Mouse (Mus musculus) olfactory bulb, adult 2 months (tissue): ENCODE data around the gene Pkm. TPM values are rescaled to one million over a fixed set of nuclear protein-coding genes. Genes with fewer than 3 reads are reported as not detected.
A peak's percentile ranks its signal among the peaks of the same experiment; 100 is the strongest.

Source experiments
- H3K27ac ChIP-seq: fragments of 200-500 bp; 2 replicates; pipeline ENCODE4 v1.5.1; 2012; ENCODE audit warnings: low read depth, low read length; ENCODE audit not compliant: insufficient read depth
- H3K4me1 ChIP-seq: fragments of 200-500 bp; 2 replicates; pipeline ENCODE4 v1.6.1; 2012; ENCODE audit warnings: low read length; ENCODE audit not compliant: control insufficient read depth, insufficient read depth
- H3K4me3 ChIP-seq: fragments of 200-500 bp; 2 replicates; pipeline ENCODE4 v1.5.1; 2012; ENCODE audit warnings: mild to moderate bottlenecking, low read depth, low read length, moderate library complexity; ENCODE audit not compliant: insufficient read depth
- CTCF ChIP-seq: fragments of 200-500 bp; IDR thresholded peaks from 2 replicates; pipeline ENCODE4 v1.5.1; 2012; ENCODE audit warnings: low read depth, mild to moderate bottlenecking, low read length, moderate library complexity; ENCODE audit not compliant: insufficient read depth
- POLR2A ChIP-seq: fragments of 200-500 bp; IDR thresholded peaks from 2 replicates; pipeline ENCODE4 v1.6.1; 2012; ENCODE audit warnings: mild to moderate bottlenecking, low read depth, low read length, moderate library complexity; ENCODE audit not compliant: insufficient read depth
- WGBS: fragments of 180-500 bp; shearing (Covaris S2); methylation state at CpG from one replicate; pipeline ENCODE4 v1.1.7; 2018; 5-methylcytosine and 5-hydroxymethylcytosine counted together
- polyA plus RNA-seq: library from polyadenylated mRNA; stranded (reverse); fragments of >200 nt; gene quantifications from 2 replicates; pipeline ENCODE4 v1.2.4, GENCODE M21; 2012; ENCODE audit warnings: low replicate concordance; ENCODE audit not compliant: missing spikeins, insufficient read depth, insufficient read length

Pkm gene
- polyA plus RNA-seq, 1 experiment = 209 TPM

DNA sequence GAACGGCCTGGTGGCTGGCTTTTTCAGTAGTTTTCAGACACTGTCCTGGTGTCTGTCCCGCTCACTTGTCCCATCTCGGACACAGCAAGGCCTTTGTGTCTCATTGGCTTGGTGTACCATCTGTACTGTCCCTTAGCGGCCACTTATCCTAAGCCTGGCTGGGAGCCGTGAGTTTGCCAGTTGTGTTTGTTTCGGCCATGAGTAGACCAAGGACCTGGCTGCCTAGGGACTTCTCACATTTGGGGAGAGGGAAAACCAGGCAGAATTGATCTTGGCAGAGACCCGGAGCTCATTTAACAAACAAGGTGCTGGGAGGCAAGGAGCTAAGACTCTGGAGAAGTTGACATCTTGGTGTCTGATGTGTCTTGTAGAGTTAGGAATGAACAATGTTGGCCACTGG lies 7.1 kb downstream of the Pkm start:
- 82% methylated on average over 7 of the region's 7 CpGs for WGBS
- Histone ChIP-seq H3K4me1 (peaks cover 32% of the 10 kb centered on the region), H3K27ac (no peak overlapping the region), H3K4me3 (no peak overlapping the region)
- no peak for TF ChIP-seq CTCF
- no peak for TF ChIP-seq POLR2A

DNA sequence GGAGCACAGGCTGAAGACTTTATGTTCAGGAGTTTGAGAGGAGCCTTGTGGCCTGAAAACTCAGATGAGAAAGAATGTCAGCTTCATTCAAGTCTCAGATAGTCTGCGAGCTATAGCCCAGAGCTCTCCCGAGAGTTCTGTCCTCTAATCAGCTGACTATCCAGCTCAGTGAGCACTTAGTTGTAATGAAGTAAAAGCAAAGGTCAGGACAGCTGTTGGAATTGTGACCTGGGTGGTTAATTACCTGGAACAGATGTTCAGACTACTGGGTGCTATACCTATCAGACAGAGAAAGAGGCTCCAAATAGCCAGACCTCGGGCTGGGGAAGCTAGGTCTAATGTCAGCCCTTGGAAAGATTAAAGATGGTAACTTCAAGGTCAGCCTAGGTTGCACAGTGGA lies 7.8 kb downstream of the Pkm start:
- Histone ChIP-seq H3K4me3 (no peak overlapping the region), H3K4me1 (peaks cover 32% of the 10 kb centered on the region), H3K27ac (no peak overlapping the region)
- TF ChIP-seq CTCF = no peak
- TF ChIP-seq POLR2A = no peak
- 73% methylated on average over 3 of the region's 3 CpGs for WGBS

DNA sequence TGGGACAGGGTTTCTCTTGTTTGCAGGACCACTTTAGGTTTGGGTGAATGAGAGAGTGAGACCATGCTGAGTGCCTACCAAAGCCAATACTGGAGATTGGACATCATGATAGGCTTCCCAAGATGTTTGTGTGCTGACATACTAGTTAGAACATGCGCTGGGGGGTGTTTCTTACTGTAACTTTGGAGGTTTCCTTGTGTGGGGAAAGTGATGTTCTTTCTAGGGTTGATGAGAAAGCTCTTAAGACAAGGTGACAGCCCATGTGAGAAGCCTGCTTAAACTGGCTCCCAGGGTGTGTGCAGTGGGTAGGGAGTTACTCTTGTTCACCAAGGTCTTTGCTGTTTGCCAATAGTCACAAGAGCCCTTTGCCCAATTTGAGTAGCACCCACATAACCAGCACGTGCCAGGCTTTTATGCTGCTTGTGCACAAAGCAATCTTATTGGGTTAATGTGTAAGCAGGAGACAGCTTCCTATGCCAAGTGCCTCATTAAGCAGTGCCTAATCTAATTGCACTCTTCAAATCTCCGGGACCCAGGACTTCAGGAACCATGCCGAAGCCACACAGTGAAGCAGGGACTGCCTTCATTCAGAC lies 8.6 kb downstream of the Pkm start:
- Histone ChIP-seq H3K27ac (no peak overlapping the region), H3K4me1 (peaks cover 29% of the 10 kb centered on the region), H3K4me3 (no peak overlapping the region)
- 27% methylated on average over 4 of the region's 4 CpGs for WGBS
- no peak for TF ChIP-seq CTCF
- no peak for TF ChIP-seq POLR2A

DNA sequence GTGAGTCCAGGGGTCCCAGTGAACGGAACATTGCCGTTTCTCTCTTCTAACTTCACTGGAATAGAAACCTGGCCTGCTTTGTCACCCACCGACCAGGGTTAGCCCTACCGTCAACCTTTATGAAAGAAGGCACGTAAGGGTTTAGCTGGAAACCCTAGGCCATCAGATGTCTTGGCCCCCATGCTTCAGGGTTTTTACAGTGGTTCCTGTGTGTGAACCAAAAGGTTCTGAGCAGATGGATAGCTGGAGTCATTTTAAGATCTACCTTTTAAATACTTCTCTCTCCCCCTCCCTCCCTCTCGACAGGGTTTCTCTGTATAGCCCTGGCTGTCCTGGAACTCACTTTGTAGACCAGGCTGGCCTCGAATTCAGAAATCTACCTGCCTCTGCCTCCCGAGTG lies 9.8 kb downstream of the Pkm start:
- no peak overlapping the region for H3K27ac ChIP-seq

DNA sequence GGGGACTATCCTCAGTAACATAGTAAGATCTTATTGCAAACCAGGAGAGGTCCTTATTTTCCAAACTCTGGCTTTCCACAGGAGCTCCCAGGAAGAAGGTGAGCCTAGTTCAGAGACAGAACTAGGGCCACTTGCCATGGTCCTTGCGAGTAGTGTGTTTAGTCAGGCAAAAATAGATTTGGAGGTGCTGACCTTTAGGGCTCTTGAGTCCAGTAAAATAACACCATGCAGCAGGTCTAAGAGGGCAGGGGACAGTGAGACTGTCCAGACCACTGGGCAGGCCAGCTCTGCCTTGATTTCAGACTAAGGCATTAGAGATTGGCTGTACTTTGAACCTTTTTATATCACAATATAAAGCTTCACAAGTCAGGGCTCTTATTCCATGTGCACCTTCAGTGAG lies 10.6 kb downstream of the Pkm start:
- no peak for TF ChIP-seq POLR2A
- no peak for TF ChIP-seq CTCF
- 86% methylated on average over 1 of the region's 1 CpGs for WGBS
- Histone ChIP-seq H3K27ac (no peak overlapping the region), H3K4me1 (peaks cover 16% of the 10 kb centered on the region), H3K4me3 (no peak overlapping the region)

More for the DNA sequence above, 9.8 kb downstream of the Pkm start:
- Histone ChIP-seq H3K4me3 (no peak overlapping the region), H3K4me1 (peaks cover 23% of the 10 kb centered on the region)
- 92% methylated on average over 8 of the region's 8 CpGs for WGBS
- TF ChIP-seq POLR2A = no peak
- TF ChIP-seq CTCF = no peak

DNA sequence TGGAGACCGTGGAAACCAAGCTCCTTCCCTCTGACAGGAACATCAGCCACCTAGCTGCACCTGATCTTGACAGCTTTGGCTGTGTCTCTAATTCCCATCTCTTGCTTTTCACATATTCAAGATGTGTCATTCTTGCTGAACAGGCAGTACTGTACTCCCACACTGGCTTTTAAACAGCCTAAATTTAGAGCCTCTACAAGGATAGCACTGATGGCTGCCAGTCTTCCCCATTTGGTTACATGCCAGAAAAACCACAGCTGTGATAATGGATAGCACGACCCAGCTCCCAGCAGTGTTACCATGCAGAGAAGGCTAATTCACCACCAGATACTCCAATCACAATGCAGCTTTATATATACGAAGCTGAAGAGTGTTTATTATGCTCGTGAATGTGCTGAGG lies 11.1 kb downstream of the Pkm start:
- 48% methylated on average over 4 of the region's 4 CpGs for WGBS
- no peak overlapping the region for H3K27ac ChIP-seq
- H3K4me1 ChIP-seq = peaks cover 20% of the 10 kb centered on the region
- TF ChIP-seq POLR2A = no peak
- H3K4me3 ChIP-seq = no peak overlapping the region

DNA sequence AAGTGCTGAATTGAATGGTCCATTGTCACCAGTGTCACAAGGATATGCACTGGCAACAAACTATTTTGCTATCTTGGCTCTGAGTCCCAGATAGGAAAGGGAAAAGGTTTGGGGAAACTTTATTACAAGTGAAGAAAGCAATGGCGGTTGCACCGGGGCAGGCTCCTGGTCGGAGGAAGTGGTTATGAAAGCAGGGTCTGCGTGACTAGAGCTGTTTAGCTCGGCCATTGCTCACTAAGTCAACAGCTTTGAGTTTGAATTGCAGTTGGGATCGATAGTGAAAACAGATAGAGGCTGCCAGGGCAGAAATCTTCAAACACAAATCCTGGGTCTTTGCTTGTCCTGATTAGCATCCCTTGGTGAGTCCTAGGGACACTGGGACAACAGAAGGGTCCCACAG lies 11.7 kb downstream of the Pkm start:
- Histone ChIP-seq H3K4me1 (peaks cover 19% of the 10 kb centered on the region), H3K27ac (0 out of 2 replicates have a peak overlapping the region, but pooled peaks have one; percentile 17), H3K4me3 (no peak overlapping the region)
- 81% methylated on average over 6 of the region's 6 CpGs for WGBS
- no peak for TF ChIP-seq CTCF
- no peak for TF ChIP-seq POLR2A

DNA sequence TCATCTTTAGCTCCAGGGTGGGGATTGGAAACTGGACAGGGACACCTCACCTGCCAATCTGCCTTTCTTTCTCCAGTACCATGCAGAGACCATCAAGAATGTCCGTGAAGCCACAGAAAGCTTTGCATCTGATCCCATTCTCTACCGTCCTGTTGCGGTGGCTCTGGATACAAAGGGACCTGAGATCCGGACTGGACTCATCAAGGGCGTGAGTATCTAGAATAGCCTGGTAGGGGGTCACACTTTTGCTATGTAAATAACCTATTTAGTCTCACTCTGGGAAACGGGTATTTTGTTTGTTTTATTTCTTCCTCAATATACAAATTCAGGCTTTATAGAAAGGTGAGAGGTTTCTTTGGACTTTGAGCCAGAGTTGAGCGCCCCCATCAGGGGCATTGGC lies 12.3 kb downstream of the Pkm start:
- TF ChIP-seq CTCF (no peak), POLR2A (no peak)
- WGBS = 78% methylated on average over 7 of the region's 7 CpGs
- H3K4me1 ChIP-seq = peaks cover 16% of the 10 kb centered on the region
- H3K4me3 ChIP-seq = no peak overlapping the region
- no peak overlapping the region for H3K27ac ChIP-seq

DNA sequence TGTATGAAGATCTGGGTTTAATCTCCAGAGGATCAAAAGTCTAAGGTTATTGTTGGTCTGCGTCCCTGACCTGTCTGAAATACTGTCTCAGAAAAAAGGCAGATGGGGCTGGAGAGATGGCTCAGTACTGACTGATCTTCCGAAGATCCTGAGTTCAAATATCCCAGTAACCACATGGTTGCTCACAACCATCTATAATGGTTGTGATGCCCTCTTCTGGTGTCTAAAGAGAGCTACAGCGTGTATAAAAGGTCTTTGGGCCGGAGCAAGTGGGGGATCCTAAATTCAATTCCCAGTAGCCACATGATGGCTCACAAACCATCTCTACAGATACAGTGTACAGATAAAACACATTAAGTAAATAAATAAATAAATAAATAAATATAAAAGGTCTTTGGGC lies 13.0 kb downstream of the Pkm start:
- peaks cover 16% of the 10 kb centered on the region for H3K4me1 ChIP-seq
- no peak overlapping the region for H3K27ac ChIP-seq
- WGBS = 69% methylated on average over 4 of the region's 4 CpGs
- no peak overlapping the region for H3K4me3 ChIP-seq
- TF ChIP-seq POLR2A (no peak), CTCF (no peak)

DNA sequence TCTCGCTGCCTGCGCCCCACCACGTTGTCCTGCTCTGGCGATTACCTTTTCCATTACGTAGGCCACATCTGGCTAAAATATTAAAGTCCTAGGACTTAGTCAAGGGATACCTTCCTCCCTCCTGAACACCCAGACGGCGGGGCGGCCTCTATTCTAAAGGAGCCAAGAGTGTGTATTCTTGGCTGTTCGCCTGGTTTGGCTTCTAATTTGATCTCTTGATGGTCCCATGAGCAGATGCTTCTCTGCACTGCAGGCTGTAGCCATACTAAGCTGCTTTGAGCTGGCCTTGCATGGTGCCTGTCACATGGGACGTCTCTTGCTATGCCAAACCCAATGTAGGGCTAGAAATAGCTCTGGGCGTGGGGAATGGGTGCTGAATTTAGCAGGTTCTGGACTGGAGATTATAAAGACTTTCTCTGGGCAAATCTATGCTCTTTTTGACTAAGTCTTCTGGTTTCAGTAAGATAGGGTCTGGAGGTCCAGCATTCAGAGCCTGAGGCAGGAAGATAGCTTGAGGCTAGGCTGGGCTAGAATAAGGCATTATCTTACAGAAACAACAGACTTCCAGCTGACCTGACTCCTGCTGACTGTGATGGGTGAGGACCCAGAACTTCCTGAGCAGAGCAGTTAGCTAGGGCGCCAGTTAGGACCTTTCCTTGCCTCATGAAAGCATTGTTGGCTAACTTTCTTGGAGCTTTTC lies 16.2 kb downstream of the Pkm start:
- TF ChIP-seq POLR2A (no peak), CTCF (no peak)
- Histone ChIP-seq H3K4me1 (peaks cover 13% of the 10 kb centered on the region), H3K27ac (no peak overlapping the region), H3K4me3 (no peak overlapping the region)
- 69% methylated on average over 12 of the region's 12 CpGs for WGBS

DNA sequence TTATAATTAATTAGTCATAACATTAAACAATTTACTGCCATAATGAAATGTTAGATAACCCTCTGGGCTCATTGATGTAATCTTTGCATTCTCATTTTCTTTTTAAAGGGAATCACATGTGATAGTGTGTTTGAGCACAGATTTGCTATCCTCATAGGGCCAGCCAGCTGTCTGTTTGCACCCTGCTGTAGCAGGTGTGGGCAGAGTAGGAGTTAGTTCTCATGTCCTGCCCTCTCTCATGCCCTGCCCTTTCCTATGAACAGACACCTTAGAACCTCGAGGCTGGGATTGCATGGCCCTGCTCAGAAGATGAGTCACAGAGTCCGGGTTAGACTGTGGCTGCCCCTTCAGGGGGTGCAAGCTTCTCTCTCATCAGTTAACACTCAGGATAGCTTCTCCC lies 17.3 kb downstream of the Pkm start:
- TF ChIP-seq CTCF (no peak), POLR2A (no peak)
- WGBS = 28% methylated on average over 2 of the region's 2 CpGs
- no peak overlapping the region for H3K4me3 ChIP-seq
- no peak overlapping the region for H3K27ac ChIP-seq
- peaks cover 10% of the 10 kb centered on the region for H3K4me1 ChIP-seq
